Mouse (Mus musculus) testis, adult 2 months (tissue): ENCODE data around the gene Inpp5k. TPM values are rescaled to one million over a fixed set of nuclear protein-coding genes. Genes with fewer than 3 reads are reported as not detected.

ENCODE experiments used
- H3K27ac ChIP-seq: fragments of 200-500 bp; 2 replicates; pipeline ENCODE4 v1.5.1; 2012; ENCODE audit warnings: low read depth, low read length; ENCODE audit not compliant: control insufficient read depth, insufficient read depth
- H3K27me3 ChIP-seq: fragments of 200-500 bp; 2 replicates; pipeline ENCODE4 v1.6.1; 2012; ENCODE audit warnings: mild to moderate bottlenecking, low read length, moderate library complexity; ENCODE audit not compliant: control insufficient read depth, insufficient read depth
- H3K36me3 ChIP-seq: fragments of 200-500 bp; 2 replicates; pipeline ENCODE4 v1.6.1; 2012; ENCODE audit warnings: mild to moderate bottlenecking, low read length; ENCODE audit not compliant: control insufficient read depth, insufficient read depth
- H3K4me1 ChIP-seq: fragments of 200-500 bp; 2 replicates; pipeline ENCODE4 v1.6.1; 2012; ENCODE audit warnings: low read length; ENCODE audit not compliant: control insufficient read depth, insufficient read depth
- H3K4me3 ChIP-seq: fragments of 200-500 bp; 2 replicates; pipeline ENCODE4 v1.5.1; 2012; ENCODE audit warnings: low read depth, mild to moderate bottlenecking, low read length, moderate library complexity, mixed read lengths; ENCODE audit not compliant: control insufficient read depth
- CTCF ChIP-seq: fragments of 200-500 bp; IDR thresholded peaks from 2 replicates; pipeline ENCODE4 v1.5.1; 2012; ENCODE audit warnings: low read depth, mild to moderate bottlenecking, inconsistent platforms, low read length, moderate library complexity; ENCODE audit not compliant: control insufficient read depth, insufficient read depth, insufficient replicate concordance
- POLR2A ChIP-seq: fragments of 200-500 bp; IDR thresholded peaks from 2 replicates; pipeline ENCODE4 v1.6.1; 2012; ENCODE audit warnings: low read depth, mild to moderate bottlenecking, inconsistent platforms, low read length, moderate library complexity; ENCODE audit not compliant: control insufficient read depth
- polyA plus RNA-seq: library from polyadenylated mRNA; depleted of rRNA; stranded (reverse); fragments of >200 nt; gene quantifications from 2 replicates; pipeline ENCODE4 v1.2.3, GENCODE M21; 2012

Inpp5k gene
- polyA plus RNA-seq, 1 experiment = 128 TPM

- Histone ChIP-seq H3K4me3 (no peak overlapping the region), H3K36me3 (no peaks in the 10 kb centered on the region; the same call in 1 of the 2 replicates), H3K27me3 (no peaks in the 10 kb centered on the region), H3K4me1 (no peaks in the 10 kb centered on the region), H3K27ac (no peak overlapping the region)
- TF ChIP-seq CTCF = no peak
- no peak for TF ChIP-seq POLR2A
Observed at GRCm38 (mm10) chr11:75620136-75620780, 10.5 kb upstream of the Inpp5k start.

- peaks cover 2% of the 10 kb centered on the region; the same call in 1 of the 2 replicates for H3K36me3 ChIP-seq
- TF ChIP-seq CTCF (no peak), POLR2A (no peak)
- H3K4me3 ChIP-seq = no peak overlapping the region
- H3K27ac ChIP-seq = no peak overlapping the region
- H3K27me3 ChIP-seq = no peaks in the 10 kb centered on the region
- H3K4me1 ChIP-seq = no peaks in the 10 kb centered on the region
Observed at GRCm38 (mm10) chr11:75621426-75621825, 9.4 kb upstream of the Inpp5k start.

- H3K27me3 ChIP-seq = no peaks in the 10 kb centered on the region
- H3K4me1 ChIP-seq = no peaks in the 10 kb centered on the region
- peaks cover 4% of the 10 kb centered on the region for H3K36me3 ChIP-seq
- H3K4me3 ChIP-seq = no peak overlapping the region
- TF ChIP-seq CTCF (no peak), POLR2A (no peak)
- no peak overlapping the region for H3K27ac ChIP-seq
Observed at GRCm38 (mm10) chr11:75622588-75623329, 8.0 kb upstream of the Inpp5k start.

- TF ChIP-seq POLR2A = no peak
- peaks cover 4% of the 10 kb centered on the region for H3K36me3 ChIP-seq
- H3K4me1 ChIP-seq = no peaks in the 10 kb centered on the region
- H3K27me3 ChIP-seq = no peaks in the 10 kb centered on the region
- H3K27ac ChIP-seq = no peak overlapping the region
- H3K4me3 ChIP-seq = no peak overlapping the region
Observed at GRCm38 (mm10) chr11:75624102-75624554, 6.7 kb upstream of the Inpp5k start.

GRCm38 (mm10) chr11:75625820-75626219 is 5.0 kb upstream of the Inpp5k start:
- TF ChIP-seq POLR2A = no peak
- no peak for TF ChIP-seq CTCF
- peaks cover 3% of the 10 kb centered on the region for H3K4me1 ChIP-seq
- H3K36me3 ChIP-seq = peaks cover 4% of the 10 kb centered on the region
- no peak overlapping the region for H3K4me3 ChIP-seq
- no peaks in the 10 kb centered on the region for H3K27me3 ChIP-seq
- no peak overlapping the region for H3K27ac ChIP-seq

GRCm38 (mm10) chr11:75630098-75630497 is 690 bp upstream of the Inpp5k start:
- H3K4me3 ChIP-seq = peak overlapping the region; percentile 92; the same call in 1 of the 2 replicates
- TF ChIP-seq CTCF (no peak), POLR2A (no peak)
- H3K36me3 ChIP-seq = peaks cover 4% of the 10 kb centered on the region
- H3K4me1 ChIP-seq = peaks cover 3% of the 10 kb centered on the region
- no peaks in the 10 kb centered on the region for H3K27me3 ChIP-seq
- H3K27ac ChIP-seq = peak overlapping the region; percentile 98

- TF ChIP-seq POLR2A = no peak
- no peak for TF ChIP-seq CTCF
- H3K4me3 ChIP-seq = peak overlapping the region; percentile 92
- no peak overlapping the region for H3K27ac ChIP-seq
- H3K4me1 ChIP-seq = peaks cover 3% of the 10 kb centered on the region
- H3K36me3 ChIP-seq = peaks cover 2% of the 10 kb centered on the region
- no peaks in the 10 kb centered on the region for H3K27me3 ChIP-seq
Observed at GRCm38 (mm10) chr11:75631561-75632225, 905 bp downstream of the Inpp5k start.
